Mouse (Mus musculus): ENCODE results near the gene Rsph6a. TPM values are rescaled to one million over a fixed set of nuclear protein-coding genes. Genes with fewer than 3 reads are reported as not detected.

The Rsph6a gene
- not detected for total RNA-seq (2022)

DNA sequence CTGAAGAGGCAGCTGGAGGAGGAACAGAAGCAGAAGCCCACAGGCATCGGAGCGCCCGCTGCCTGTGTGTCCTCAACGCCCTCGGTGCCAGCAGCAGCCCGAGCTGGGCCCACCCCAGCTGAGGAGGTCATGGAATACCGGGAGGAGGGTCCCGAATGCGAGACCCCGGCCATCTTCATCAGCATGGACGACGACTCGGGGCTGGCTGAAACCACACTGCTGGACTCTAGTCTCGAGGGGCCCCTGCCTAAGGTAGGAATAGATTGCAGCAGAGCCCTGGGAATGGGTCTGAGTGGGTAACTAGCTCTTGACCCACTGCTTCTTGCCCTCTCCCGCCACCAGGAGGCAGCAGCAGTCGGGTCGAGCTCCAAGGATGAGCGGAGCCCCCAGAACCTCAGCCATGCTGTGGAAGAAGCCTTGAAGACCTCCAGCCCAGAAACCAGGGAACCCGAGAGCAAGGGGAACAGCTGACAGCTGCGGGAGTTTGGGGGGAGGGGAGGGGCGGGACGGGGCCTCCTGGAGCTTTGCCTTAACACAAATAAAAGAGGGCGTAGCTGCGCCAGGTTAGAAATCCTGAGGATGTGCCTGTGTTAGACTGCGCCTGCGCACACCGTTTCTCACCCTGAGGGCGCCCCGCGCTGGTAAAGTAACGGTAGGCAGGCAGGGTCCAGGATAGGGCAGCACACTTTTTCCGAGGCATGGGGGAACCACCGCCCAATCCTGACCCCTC, at the start of gene Rsph6a:
Gene Rsph6a (plus strand): TSS at position 644 of the 730 bp plus-strand sequence.
- DNase-seq (ENCODE audit: low spot score) = no peak

DNA sequence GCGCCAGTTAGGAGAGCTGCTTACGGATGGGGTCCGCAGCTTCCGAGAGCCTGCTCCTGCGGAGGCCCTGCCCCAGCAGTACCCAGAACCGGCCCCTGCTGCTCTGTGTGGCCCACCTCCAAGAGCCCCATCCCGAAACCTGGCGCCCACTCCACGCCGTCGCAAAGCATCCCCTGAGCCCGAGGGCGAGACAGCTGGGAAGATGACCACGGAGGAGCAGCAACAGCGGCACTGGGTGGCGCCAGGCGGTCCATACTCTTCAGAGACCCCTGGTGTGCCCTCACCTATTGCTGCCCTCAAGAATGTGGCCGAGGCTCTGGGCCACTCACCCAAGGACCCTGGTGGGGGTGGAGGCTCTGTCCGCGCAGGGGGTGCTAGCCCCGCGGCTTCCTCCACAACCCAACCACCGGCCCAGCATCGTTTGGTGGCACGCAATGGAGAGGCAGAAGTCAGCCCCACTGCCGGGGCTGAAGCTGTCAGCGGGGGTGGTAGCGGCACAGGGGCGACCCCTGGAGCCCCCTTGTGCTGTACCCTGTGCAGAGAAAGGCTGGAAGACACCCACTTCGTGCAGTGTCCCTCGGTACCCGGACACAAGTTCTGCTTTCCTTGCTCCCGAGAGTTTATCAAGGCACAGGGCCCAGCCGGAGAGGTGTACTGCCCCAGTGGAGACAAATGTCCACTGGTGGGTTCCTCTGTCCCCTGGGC, 48.9 kb upstream of the Rsph6a start:
- DNase-seq (ENCODE audit: low spot score) = no peak

DNA sequence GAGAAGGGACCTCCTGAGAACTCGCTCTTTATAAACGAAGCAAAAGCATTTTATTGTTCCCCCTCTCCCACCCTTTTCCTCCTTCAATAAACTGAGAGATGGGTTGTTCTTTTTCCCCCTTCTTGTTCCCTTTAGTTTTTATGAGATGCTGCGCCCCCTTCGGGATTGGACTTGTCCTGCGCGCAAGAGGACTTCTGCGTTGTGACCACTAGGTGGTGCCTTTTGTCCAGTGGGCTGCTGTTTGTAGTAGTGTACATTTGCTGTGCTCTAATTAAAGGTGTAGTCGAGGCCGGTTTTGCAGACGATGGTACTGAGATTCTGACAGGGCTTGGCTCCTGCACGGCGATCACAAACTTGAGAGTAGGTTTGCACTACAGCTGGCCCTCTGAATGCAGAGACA, 48.0 kb upstream of the Rsph6a start:
- peak; percentile 81 for DNase-seq (ENCODE audit: low spot score)

DNA sequence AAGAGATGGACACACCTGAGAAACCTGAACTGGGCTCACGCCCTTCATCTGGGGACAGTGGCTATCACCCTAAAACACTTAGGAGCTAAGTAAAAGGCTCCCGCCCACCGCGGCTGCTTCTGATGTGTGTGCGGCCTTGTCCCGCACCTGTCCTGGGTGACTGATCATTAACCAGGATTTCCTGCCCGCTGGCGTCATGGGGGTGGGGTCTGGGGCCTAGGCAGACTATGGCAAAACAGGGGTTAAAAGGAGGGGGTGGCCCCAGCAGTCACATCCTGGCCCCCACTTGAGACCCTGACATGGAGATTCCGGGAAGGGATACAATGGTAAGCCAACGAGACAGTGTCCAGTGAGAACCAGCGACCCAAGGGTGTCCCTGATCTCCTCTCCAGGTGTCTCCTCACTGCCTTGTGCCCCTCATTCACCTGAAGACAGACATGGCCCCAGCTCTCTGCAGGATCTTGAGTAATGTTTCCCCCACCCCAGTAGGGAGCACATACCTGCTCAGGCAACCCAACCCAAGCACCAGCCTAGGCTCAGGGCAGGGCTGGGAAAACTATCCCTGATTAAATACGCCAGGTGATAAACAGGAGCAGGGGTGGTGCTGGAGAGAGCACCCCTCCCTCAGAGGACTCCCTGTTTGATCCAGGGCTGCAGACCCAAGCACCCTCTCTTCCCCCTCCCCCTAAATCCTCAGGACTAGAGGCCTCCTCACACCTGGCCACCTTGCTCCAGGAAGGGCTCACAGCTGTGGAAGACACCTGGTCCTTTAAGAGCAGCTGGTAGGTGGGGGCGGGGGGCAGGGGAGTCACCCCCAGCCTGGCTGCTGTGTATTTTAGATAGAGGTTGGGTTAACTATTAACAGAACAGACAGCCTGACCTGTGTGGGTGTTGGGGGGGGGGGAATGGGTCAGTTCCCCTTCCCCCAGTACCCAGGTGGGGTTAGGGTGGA, 47.2 kb upstream of the Rsph6a start:
- DNase-seq (ENCODE audit: low spot score) = no peak

DNA sequence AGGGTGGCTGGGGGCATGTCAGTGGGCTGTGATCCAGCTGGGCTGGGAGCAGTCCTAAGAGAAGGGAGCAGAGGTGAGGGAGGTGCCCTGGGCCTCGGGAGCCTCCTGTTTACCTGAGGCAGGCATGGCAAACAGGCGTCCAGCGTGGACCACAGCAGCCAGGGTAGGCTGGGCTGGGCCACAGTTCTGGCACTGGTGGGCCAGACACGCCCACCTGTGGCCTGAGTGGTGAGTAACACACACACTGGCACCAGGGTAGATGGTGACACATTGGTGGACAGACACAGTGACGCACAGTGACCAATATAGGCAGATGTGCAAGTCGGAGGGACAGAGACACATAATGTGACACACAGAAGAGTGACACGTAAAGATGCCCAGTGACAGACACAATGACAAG, 43.9 kb upstream of the Rsph6a start:
- no peak for DNase-seq (ENCODE audit: low spot score)

DNA sequence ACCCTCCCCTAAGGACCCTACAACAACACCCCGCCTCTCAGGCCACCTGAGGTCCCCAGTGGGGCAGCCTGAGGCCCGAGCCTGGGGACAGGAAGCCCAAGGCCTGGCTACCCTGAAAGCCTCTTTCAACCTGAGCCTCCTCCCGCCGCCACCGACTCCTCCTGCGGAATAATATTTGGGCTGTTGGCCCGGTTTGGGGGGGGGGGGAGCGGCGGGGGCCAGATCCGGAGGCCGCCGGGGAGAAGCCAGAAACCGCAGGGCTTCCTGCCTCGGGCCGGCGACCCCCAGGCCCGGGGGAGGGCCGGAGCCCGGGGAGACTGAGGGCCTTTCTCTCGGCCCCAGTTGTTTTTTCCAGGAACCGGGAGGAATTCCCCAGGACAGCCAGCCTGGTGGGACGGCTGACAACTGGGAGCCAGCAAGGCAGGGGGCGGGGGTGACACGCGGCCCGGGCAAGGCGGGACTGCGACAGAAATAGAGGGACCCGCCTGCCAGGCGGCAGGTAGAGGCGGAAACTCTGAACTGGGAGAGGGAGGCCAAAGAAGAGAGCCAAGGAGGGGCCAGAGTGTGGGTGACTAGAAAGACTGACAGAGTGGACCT, 42.4 kb upstream of the Rsph6a start:
- DNase-seq (ENCODE audit: low spot score) = no peak

DNA sequence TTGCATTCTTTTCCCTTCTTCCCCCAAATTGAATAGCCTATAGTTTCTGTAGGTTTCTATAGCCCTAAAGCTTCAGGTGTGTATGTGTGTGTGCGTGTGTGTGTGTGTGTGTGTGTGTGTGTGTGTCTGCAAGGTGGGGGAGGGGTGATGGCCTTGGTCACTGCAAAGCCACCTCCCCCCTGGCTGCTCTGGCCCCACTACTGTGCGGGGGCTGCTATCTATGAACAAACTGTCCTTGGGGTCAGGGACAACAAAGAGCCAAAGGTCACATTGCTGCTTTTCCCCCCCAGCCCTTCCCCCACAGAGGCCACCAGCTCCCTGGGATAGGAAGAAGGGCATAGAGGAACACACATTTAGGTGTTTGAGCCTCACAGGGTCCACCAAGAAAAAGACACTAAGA, 41.6 kb upstream of the Rsph6a start:
- no peak for DNase-seq (ENCODE audit: low spot score)

DNA sequence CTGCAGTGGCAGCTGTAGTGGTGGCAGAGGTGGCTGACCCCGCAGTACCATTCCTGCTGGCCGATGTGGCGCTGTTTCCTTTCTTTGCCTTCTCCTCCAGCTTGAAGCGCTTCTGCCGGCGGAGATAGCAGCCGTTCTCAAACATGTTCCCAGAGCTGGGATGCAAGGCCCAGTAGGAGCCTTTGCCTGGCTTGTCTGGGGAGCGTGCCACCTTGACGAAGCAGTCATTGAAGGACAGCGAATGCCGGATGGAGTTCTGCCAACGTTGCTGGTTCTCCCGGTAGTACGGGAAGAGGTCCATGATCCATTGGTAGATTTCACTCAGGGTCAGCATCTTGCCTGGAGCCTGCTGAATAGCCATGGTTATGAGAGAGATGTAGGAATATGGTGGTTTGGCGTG, 40.0 kb upstream of the Rsph6a start:
- DNase-seq (ENCODE audit: low spot score) = no peak

DNA sequence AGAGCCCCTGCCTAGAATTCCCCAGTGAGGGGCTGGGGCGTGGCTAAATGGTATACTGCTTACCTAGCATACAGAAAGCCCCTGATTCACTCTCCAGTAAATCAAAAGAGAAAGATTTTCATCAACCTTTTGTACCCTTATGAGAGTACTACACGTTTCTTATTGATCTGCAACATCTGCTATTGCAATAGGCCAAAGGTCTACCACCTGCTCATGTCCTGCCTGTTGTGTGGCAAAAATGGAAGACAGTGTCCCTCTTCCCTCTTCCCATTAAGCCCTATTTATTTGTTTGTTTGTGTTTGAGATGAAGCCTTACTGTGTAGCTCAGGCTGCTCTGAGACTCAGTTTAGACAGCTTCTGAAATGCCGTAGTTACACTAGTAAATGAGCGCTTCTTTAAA, 38.4 kb upstream of the Rsph6a start:
- no peak for DNase-seq (ENCODE audit: low spot score)

DNA sequence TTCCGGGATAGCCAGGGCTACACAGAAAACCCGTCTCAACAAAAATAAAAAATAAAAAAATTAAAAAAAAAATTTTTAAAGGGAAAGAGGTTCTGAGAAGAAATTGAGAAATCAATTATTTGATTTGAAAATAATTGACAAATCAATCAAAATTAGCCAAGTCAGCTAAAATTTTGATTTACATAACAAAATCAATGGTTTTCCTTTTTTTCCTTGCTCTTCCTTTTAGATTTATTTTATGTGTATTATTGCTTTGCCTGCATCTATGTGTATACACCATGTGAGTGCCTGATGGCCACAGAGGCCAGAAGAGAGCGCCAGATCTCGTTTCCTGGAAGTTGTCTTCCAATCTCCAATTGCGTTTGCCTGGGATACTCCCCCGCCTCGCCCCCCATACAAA, 36.6 kb upstream of the Rsph6a start:
- no peak for DNase-seq (ENCODE audit: low spot score)

DNA sequence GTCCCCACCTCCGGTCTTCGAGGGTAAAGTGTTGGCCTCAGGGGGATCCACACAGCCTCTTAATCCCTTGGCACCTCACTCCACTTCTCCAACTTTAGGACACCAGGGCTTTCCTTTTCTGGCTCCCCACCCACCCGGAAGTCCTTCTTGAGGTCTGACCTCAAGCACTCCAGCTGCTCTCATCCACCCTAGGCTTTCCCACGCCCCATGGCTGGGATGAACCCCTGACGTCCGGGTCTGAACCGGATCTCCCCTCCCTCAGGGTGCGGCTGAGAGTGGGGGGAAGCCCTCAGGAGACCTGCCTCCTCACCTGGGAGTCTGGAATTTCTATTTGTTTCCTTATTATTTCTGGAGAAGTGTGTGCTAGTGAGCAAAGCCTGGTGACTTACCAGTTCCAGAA, 33.4 kb upstream of the Rsph6a start:
- DNase-seq (ENCODE audit: low spot score) = no peak

DNA sequence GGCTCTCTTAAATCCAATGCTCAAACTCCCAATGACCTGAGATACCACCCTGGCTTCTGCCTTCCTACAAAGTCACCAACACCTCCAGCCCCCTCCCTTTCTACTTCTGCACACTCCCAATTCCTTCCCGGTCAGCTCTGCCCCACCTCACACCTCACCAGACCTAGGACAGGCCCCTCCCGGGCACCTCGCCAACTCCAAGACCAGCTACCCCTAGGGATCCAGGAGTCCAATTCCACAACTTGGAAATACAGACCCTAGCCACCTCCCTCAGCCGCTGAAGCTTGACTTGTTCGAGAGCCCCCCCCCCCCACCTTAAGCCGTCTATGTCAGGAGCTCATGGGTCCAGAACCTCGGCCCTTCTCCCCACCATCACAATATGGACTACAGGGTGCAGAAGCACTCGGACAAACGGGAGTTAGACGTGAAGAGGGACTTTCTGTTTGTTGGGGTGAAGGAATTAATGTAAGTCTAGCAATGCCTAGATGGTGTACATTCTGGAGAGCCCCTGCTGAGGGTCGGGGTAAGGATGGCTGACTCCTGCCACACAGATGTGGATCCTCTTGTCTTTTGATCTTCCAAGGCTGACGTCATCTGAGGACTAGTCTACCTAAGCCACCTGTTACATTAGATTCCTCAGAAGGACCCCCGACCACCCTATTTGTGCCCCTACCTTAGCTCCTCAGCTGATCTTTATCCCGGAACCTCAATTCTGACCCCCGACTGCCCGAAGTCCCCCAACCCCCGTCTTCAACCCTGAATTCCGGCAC, 32.1 kb upstream of the Rsph6a start:
- no peak for DNase-seq (ENCODE audit: low spot score)

DNA sequence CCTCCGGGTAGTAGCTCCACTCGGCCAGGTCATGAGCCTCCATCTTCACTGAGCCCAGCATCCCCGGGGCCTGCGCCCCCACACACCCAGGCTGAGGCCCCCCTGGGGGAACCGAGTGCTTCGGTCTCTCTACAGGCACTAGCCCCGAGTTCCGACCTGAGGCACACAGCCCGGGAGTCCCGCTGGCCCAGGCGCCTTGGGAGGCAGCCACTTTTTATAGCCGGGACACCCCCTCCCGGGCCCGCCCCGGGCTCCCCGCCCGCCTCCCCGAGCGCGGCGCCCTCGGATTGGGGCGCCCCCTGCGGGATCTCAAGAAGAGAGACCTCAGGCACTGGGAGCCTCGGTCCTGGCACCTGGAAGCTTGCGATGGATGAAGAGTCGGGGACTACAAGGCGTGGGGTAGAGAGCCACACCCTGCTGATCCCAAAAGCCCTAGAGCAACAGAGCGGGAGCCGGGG, 31.1 kb upstream of the Rsph6a start, which contains the start of gene Foxa3:
Gene Foxa3 (minus strand): TSS at position 182 of the 458 bp plus-strand sequence.
- no peak for DNase-seq (ENCODE audit: low spot score)

DNA sequence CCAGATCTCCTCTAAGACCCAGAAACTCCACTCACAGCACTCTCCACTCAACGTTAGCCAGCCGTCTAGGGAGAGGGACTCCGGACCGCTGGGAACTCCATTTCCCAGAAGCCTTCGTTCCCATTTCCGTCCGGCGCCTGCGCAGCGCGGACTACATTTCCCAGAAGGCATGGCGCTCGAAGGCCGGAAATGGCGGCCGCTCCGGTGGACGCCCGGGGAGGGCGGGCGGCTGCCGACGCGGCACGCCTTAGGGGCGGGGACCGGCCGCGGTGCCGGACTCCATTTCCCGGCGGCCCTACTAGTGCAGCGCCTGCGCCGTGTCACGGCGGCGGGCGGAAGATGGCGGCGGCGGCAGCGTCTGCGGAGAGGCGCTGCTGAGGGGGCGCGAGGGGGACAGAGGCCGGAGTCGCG, 30.4 kb upstream of the Rsph6a start, which contains the start of gene Sympk:
Gene Sympk (plus strand): TSS at position 282 of the 411 bp plus-strand sequence.
- peak; percentile 93 for DNase-seq (ENCODE audit: low spot score)

DNA sequence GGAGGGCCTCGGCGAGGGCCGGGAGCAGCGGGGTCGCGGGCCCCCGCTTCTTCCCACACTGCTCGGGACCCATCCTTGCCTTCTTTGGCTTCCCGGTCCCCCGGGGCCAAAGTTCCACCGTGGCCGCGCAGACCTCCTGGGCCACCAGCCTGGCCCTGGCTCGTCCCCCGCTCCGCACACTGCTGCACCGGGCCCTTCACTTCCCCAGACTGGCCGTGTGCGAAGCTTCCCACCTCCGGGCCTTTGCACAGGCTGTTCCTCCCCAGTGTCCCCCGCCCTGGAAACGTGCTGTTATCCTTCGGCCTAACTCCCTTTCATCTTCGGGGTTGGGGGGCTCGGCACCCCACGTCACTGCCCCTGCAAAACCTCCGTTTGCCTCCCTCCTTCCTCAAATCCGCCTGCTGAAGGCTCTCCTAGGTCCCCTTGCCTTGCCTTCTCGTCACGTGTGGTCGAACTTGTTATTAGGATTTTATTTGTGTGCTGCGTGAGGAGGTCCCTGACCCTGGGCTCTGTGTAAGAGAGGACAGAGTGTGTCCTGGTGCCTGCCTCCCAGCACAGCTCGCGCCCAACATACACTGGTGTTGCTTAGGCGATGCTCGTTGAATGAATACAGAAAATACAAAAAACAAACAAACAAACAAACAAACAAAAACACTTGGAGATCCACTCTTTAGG, 29.8 kb upstream of the Rsph6a start:
- DNase-seq (ENCODE audit: low spot score) = no peak

DNA sequence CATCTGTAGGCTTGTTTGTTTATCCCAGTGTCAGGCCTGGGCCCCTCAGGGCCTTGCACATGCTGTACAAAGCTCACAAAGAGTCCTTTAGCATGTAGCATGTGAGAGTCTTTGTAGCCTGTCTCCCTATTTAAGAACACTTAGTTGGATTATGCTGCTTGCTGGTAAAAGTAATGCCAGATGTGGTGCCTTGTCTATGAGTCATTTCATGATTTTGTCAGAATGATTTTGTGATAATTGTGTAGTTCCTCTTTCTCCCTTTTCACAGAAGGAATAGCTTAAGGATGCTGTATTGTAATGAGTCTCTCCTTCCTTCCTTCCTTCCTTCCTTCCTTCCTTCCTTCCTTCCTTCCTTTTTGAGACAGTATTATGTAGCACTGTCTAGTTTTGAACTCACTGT, 26.4 kb upstream of the Rsph6a start:
- DNase-seq (ENCODE audit: low spot score) = no peak

DNA sequence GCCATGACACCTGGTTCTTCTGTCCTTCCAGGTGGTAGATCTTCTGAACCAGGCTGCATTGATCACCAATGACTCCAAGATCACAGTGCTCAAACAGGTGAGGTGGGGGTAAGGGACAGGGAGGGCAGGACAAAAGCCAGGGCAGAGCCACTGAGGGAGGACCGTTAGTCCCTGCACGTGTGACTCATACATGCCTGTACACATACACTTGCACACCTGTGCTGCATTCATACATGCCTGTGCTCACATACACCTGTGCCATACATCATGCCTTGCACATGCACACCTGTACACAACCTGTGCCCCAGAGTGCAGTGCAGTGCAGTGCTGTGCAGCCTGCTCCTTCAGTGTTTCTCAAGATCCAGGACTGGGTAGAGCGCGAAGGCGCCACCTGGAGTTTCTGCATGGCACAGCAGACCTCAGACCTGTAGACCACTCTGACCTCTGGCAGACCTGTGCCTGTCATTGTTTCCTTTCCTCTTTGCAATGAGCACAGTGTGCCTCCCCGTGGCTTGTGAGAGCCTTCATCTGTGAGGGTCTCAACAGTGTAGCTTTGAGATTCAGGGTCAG, 25.3 kb upstream of the Rsph6a start:
- no peak for DNase-seq (ENCODE audit: low spot score)

DNA sequence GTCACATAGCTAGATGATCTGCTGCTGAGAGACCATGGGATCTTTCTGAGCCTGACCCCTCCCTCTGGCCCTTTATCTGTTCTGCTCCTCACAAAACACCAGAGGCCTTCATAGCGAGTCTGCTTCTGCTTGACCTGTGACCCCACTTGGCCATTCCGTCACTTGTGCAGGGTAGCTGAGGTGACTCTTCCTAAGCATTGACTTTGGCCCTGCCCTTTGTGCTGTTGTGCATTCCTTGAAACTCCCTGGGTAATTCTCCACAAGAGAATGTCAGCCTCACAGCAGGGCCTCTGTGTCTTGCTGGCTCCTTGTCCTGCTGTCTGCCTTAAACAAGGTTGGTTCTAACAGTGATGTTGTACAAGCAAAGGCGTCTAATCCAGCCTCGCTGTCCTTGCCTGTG, 22.8 kb upstream of the Rsph6a start:
- DNase-seq (ENCODE audit: low spot score) = no peak

DNA sequence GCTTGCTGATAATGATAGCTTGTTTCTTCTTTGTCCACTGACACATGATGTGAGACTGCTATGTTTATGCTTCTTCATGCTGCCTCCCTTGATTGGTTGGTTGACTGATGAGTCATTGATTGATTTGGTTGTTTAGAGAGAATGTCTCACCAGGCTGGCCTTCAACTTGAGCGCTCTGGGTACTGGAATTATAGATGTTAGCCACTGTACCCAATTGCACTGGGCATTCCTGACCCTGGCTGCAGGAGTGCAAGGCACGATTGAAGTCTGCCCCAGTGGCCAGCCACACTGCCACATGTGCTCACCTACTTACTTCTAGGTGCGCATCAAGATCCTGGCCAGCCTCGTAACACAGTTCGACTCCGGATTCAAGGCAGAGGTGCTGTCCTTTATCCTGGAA, 9.9 kb upstream of the Rsph6a start:
- DNase-seq (ENCODE audit: low spot score) = no peak
